Mouse (Mus musculus): Measurements from ENCODE around the gene Clhc1. TPM values are rescaled to one million over a fixed set of nuclear protein-coding genes. Genes with fewer than 3 reads are reported as not detected.

Gene Clhc1
- polyA plus RNA-seq (2017; shearing (Covaris generic)) = 1 to 10 TPM; 1.1 to 1.6 TPM

DNA sequence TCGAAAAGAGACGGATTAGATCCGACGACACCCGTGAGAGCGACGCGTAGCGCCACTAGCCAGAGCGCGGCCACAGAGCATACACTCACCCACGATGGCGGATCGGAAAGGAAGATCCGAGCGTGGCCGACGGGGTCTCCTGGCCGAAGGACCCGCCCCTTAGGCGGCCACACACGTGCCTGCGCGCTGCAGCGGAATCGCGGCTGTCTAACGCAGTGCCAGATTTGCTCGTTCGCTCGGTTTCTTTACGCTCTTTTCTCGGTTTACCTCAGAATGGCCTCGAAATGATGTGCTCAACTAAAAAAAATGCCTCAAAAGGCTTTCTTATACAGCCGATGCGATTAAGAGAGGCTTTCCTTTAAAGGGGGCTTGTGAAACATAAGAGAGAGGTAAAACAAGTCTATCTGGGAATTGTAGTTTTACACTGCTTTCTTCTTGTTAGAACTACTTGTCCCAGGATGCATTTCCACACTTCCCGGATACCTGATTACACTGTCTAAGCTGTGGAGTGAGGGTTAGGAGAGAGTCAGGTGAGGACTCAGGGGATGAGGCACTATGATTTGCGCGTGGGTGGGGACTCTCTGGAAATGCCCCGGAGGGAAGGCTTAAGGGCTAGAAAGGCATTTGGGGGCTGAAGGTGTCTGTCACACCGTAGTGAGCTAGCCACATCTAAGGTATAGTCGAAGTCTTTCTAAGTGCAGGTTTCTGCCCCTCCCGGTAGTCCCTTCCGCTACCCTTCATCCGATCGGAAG is at the start of gene Clhc1, which contains the start of gene Rps27a:
TSS of gene Clhc1 (plus strand) at position 199 of the 752 bp plus-strand sequence.
TSS of gene Rps27a (minus strand) at position 358 of the 752 bp plus-strand sequence.

GRCm38 (mm10) chr11:29514682-29515412 is 32.9 kb upstream of the Clhc1 start, which contains the start of gene Prorsd1:
Gene Prorsd1, minus strand, starts transcription at chr11:29515033.

GRCm38 (mm10) chr11:29525988-29526794 is 21.6 kb upstream of the Clhc1 start, which contains the start of gene Mtif2:
Gene Mtif2, plus strand, starts transcription at chr11:29526408.

Other genes starting within 250 kb of the Clhc1 start
- 1 to 10 TPM; 2.5 to 7.5 TPM for gene Ccdc88a, start 174.3 kb upstream of the Clhc1 start, polyA plus RNA-seq (2017; shearing (Covaris generic))
- 10 to 100 TPM; 40.0 to 45.4 TPM for gene Prorsd1, start 32.9 kb upstream of the Clhc1 start, polyA plus RNA-seq (2017; shearing (Covaris generic))
- gene Mtif2, start 21.5 kb upstream of the Clhc1 start, polyA plus RNA-seq (2017; shearing (Covaris generic)) = 10 to 100 TPM; 51.1 to 54.9 TPM
- gene Rps27a, start 159 bp downstream of the Clhc1 start, polyA plus RNA-seq (2017; shearing (Covaris generic)) = 100 to 1,000 TPM; 362 to 381 TPM
- gene Rtn4, start 145.0 kb downstream of the Clhc1 start, polyA plus RNA-seq (2017; shearing (Covaris generic)) = 10 to 100 TPM; 30.1 to 30.4 TPM